Comparison of ENCODE assay signal across 7 mouse cellular contexts in the genomic region with DNA sequence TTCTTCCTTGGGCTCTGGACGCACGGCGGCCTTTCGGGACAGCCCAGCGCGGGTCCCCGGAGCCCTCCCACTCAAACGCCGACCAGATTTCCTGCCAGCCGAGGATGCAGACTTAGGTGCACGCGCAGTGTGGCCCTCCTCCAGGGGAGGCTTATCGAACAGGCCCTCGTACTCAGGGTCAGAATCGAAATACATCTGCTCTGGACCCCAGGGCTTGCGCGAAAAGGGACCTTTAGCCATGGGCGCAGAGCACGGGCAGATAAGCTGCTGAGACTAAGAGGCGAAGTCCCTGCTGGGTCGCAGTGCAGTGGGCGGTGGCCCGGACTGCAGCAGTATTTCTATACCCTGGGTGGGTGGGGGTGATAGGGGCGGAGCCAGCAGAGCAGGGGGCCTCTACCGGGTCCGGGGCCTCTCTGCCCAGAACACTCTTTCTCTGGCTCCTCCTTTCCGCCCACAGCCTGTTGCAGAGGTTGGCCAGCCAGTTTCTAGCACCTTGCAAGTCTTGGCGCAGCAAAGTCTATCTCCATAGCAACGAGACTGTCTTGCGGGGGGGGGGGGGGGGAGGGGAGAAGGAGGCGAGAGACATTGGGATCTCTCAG. TPM values are rescaled to one million over a fixed set of nuclear protein-coding genes. Genes with fewer than 3 reads are reported as not detected.
DNase-seq lines count a peak whose midpoint lies in the region; ATAC-seq lines count a peak whose summit lies in the region.

A gene (minus strand): TSS at position 351 of the 599 bp plus-strand sequence.

- DNase-seq in ES-CJ7 (ENCODE audit: low read depth, low spot score) = peak; percentile 67
- DNase-seq in adrenal gland, adult (ENCODE audit: inconsistent age in 2 of 2, low spot score in 1 of 2) = peak; percentile 27 to 59
- peak; percentile 90 for DNase-seq in hindbrain, embryonic 10.5 days (ENCODE audit: low spot score)
- peak in 1 of 2 experiments; percentile 83 for DNase-seq in left cerebral cortex, adult 8-10 months (ENCODE audit: low spot score in 2 of 2)
- DNase-seq in mesoderm, embryonic 11.5 days (ENCODE audit: low read depth, low spot score) = peak; percentile 91

- ATAC-seq in embryonic facial prominence, embryonic 12.5 days (ENCODE audit: insufficient number of reproducible peaks, insufficient read depth, low FRiP score, low TSS enrichment) = peak; percentile 97
- peak; percentile 93 for ATAC-seq in stomach, embryonic 15.5 days (ENCODE audit: insufficient read depth, low FRiP score, low read depth)

- peak within 1 kb of the TSS; percentile 70 for H3K9ac ChIP-seq in embryonic facial prominence, embryonic 12.5 days
- peak within 1 kb of the TSS; percentile 46; the same call in 1 of the 2 replicates for H3K9ac ChIP-seq in stomach, embryonic 15.5 days

- H3K4me3 ChIP-seq in embryonic facial prominence, embryonic 12.5 days = peak within 1 kb of the TSS; percentile 60
- peak within 1 kb of the TSS; percentile 72 for H3K4me3 ChIP-seq in hindbrain, embryonic 10.5 days
- peak within 1 kb of the TSS; percentile 56 for H3K4me3 ChIP-seq in stomach, embryonic 15.5 days (replicated peaks)

- peak within 1 kb of the TSS; percentile 65 for H3K4me2 ChIP-seq in embryonic facial prominence, embryonic 12.5 days (replicated peaks)
- H3K4me2 ChIP-seq in stomach, embryonic 15.5 days = peak within 1 kb of the TSS; percentile 88

- WGBS in embryonic facial prominence, embryonic 12.5 days = under 1% methylated on average over 29 of the region's 31 CpGs
- WGBS in hindbrain, embryonic 10.5 days = under 1% methylated on average over 30 of the region's 31 CpGs
- WGBS in stomach, embryonic 15.5 days = 0% methylated on average over 28 of the region's 31 CpGs

- H3K27ac ChIP-seq in embryonic facial prominence, embryonic 12.5 days = peak within 1 kb of the TSS; percentile 93
- H3K27ac ChIP-seq in hindbrain, embryonic 10.5 days = peak within 1 kb of the TSS; percentile 95
- H3K27ac ChIP-seq in stomach, embryonic 15.5 days = peak within 1 kb of the TSS; percentile 83

- peaks cover 8% of the 10 kb centered on the region for H3K4me1 ChIP-seq in embryonic facial prominence, embryonic 12.5 days
- H3K4me1 ChIP-seq in hindbrain, embryonic 10.5 days (replicated peaks) = peaks cover 36% of the 10 kb centered on the region
- peaks cover 14% of the 10 kb centered on the region for H3K4me1 ChIP-seq in stomach, embryonic 15.5 days

- no peaks in the 10 kb centered on the region for H3K9me3 ChIP-seq in embryonic facial prominence, embryonic 12.5 days
- no peaks in the 10 kb centered on the region for H3K9me3 ChIP-seq in hindbrain, embryonic 10.5 days
- no peaks in the 10 kb centered on the region for H3K9me3 ChIP-seq in stomach, embryonic 15.5 days

- H3K27me3 ChIP-seq in embryonic facial prominence, embryonic 12.5 days = no peaks in the 10 kb centered on the region
- no peaks in the 10 kb centered on the region for H3K27me3 ChIP-seq in hindbrain, embryonic 10.5 days (ENCODE audit: insufficient read depth, poor library complexity, severe bottlenecking)
- no peaks in the 10 kb centered on the region for H3K27me3 ChIP-seq in stomach, embryonic 15.5 days (replicated peaks)

- peaks cover 2% of the 10 kb centered on the region for H3K36me3 ChIP-seq in embryonic facial prominence, embryonic 12.5 days
- peaks cover 22% of the 10 kb centered on the region for H3K36me3 ChIP-seq in hindbrain, embryonic 10.5 days
- H3K36me3 ChIP-seq in stomach, embryonic 15.5 days = no peaks in the 10 kb centered on the region

RNA-seq across cellular contexts. Expression of the gene that starts here (rescaled TPM):
- 270 and 273 TPM in 2 replicates for polyA plus RNA-seq in embryonic facial prominence, embryonic 12.5 days (2016; fragmentation: Nextera tagmentation; extraction: Ambion mirVana)
- 141 and 276 TPM in 2 replicates for polyA plus RNA-seq in hindbrain, embryonic 10.5 days (2016; fragmentation: Nextera tagmentation; extraction: Ambion mirVana)
- 100 to 1,000 TPM; 273 to 287 (median 277) TPM for total RNA-seq in left cerebral cortex, adult 8-10 months (2022)
- polyA plus RNA-seq in stomach, embryonic 15.5 days (2015; fragmentation: Nextera tagmentation; extraction: Ambion mirVana) = 86.2 and 91.1 TPM in 2 replicates
